Mouse (Mus musculus): ENCODE data around the gene Ldhc. TPM values are rescaled to one million over a fixed set of nuclear protein-coding genes. Genes with fewer than 3 reads are reported as not detected.

Ldhc gene
- polyA plus RNA-seq, 1 experiment from 2014 or later: 0.19 TPM

DNA sequence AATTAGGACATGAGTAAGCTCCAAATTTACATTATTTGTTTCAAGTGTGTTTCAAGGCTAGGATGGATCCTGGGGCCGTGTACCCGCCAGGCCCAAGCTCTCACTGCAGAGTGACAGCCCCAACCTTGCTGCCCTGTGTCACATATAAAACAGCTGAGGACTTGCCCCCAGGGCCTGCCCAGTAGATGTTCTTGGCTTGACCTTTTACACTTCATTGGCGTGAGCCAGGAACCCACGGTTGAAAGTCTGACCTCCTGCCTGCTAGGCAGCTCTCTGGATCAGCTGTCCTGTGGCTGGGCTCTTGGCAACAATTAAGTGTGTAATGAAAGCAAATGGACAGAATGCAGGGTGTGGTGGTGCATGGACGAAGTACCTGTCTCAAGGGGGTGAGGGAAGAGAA lies 11.7 kb upstream of the Ldhc start:
- Histone ChIP-seq H3K4me3 (ENCODE audit: low read depth, low read length) (no peak overlapping the region), H3K36me3 (ENCODE audit: control insufficient read depth, insufficient read depth, low read length) (peaks cover 24% of the 10 kb centered on the region), H3K9me3 (ENCODE audit: control insufficient read depth, low read length) (no peaks in the 10 kb centered on the region), H3K27me3 (ENCODE audit: control insufficient read depth, insufficient read depth, low read length) (no peaks in the 10 kb centered on the region), H3K4me2 (ENCODE audit: low read depth, low read length) (no peak overlapping the region), H3K27ac (ENCODE audit: low read depth, low read length) (no peak overlapping the region), H3K4me1 (ENCODE audit: control insufficient read depth, insufficient read depth, low read length) (no peaks in the 10 kb centered on the region; the same call in 1 of the 2 replicates), H3K9ac (replicated peaks; ENCODE audit: low read depth, low read length) (no peak overlapping the region)
- no peak for ATAC-seq (ENCODE audit: low read depth)
- WGBS: 77% methylated on average over 5 of the region's 5 CpGs

DNA sequence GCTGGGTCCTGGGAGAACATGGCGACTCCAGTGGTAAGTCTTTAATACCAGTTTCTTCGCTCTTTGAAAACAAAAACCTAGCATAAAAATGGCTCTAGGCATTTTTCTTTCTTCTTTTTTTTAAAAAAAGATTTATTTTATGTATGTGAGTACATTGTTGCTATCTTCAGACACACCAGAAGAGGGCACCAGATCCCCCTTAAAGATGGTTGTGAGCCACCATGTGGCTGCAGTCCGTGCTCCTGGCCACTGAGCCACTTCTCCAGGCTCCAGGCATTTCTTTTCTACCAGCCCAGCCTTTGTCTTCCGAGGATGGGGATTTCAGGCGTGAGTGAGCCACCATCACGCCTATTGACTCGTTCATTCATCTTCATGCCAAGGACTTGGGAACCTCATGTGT lies 10.0 kb upstream of the Ldhc start:
- H3K4me2 ChIP-seq (ENCODE audit: low read depth, low read length): no peak overlapping the region
- no peak overlapping the region for H3K27ac ChIP-seq (ENCODE audit: low read depth, low read length)
- no peaks in the 10 kb centered on the region for H3K9me3 ChIP-seq (ENCODE audit: control insufficient read depth, low read length)
- no peak overlapping the region for H3K9ac ChIP-seq (replicated peaks; ENCODE audit: low read depth, low read length)
- no peaks in the 10 kb centered on the region; the same call in 1 of the 2 replicates for H3K4me1 ChIP-seq (ENCODE audit: control insufficient read depth, insufficient read depth, low read length)
- H3K27me3 ChIP-seq (ENCODE audit: control insufficient read depth, insufficient read depth, low read length): no peaks in the 10 kb centered on the region
- no peak for ATAC-seq (ENCODE audit: low read depth)
- H3K36me3 ChIP-seq (ENCODE audit: control insufficient read depth, insufficient read depth, low read length): peaks cover 29% of the 10 kb centered on the region
- WGBS: 54% methylated on average over 7 of the region's 7 CpGs
- no peak overlapping the region for H3K4me3 ChIP-seq (ENCODE audit: low read depth, low read length)

DNA sequence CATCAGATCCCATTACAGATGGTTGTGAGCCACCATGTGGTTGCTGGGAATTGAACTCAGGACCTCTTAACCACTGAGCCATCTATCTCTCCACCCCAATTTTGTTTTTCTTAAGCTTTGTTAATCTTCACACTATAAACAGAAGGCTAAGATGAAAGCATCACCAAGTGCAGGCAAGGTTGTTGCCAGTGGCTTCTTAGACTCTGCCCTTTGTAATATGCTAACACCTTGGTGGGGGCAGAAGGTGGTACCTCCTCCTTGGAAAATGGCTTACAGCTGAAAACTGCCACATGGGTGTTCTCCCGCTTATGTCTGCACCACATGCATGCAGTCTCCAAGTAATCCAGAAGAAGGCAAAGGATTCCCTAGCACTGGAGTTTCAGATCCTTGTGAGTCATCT lies 8.3 kb upstream of the Ldhc start:
- H3K27ac ChIP-seq (ENCODE audit: low read depth, low read length): no peak overlapping the region
- peaks cover 29% of the 10 kb centered on the region for H3K36me3 ChIP-seq (ENCODE audit: control insufficient read depth, insufficient read depth, low read length)
- H3K4me3 ChIP-seq (ENCODE audit: low read depth, low read length): no peak overlapping the region
- H3K4me2 ChIP-seq (ENCODE audit: low read depth, low read length): no peak overlapping the region
- H3K9me3 ChIP-seq (ENCODE audit: control insufficient read depth, low read length): no peaks in the 10 kb centered on the region
- H3K4me1 ChIP-seq (ENCODE audit: control insufficient read depth, insufficient read depth, low read length): no peaks in the 10 kb centered on the region
- WGBS: 90% methylated on average over 1 of the region's 1 CpGs
- H3K9ac ChIP-seq (replicated peaks; ENCODE audit: low read depth, low read length): no peak overlapping the region
- no peak for ATAC-seq (ENCODE audit: low read depth)
- no peaks in the 10 kb centered on the region for H3K27me3 ChIP-seq (ENCODE audit: control insufficient read depth, insufficient read depth, low read length)

DNA sequence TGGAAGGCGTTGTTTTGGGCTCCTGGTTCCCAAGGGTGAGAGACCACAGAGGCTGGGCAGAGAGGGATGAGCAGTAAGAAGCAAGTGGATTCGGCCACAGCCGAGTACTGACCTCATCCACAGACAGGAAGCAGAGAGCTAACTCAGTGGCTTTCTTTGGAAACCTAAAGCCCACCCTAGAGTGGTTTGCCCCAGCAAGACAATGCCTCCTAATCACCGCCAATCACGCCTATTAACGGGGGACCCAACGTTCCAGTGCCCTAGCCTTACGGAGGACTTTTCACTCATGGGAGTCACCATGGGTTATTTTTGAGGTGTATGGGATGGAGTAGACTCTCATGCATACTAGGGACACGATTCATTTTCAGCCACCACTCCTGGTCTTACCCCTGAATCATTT lies 7.6 kb upstream of the Ldhc start:
- no peak overlapping the region for H3K27ac ChIP-seq (ENCODE audit: low read depth, low read length)
- no peak for ATAC-seq (ENCODE audit: low read depth)
- 86% methylated on average over 9 of the region's 9 CpGs for WGBS
- no peak overlapping the region for H3K4me2 ChIP-seq (ENCODE audit: low read depth, low read length)
- peaks cover 29% of the 10 kb centered on the region for H3K36me3 ChIP-seq (ENCODE audit: control insufficient read depth, insufficient read depth, low read length)
- no peaks in the 10 kb centered on the region for H3K27me3 ChIP-seq (ENCODE audit: control insufficient read depth, insufficient read depth, low read length)
- H3K4me1 ChIP-seq (ENCODE audit: control insufficient read depth, insufficient read depth, low read length): no peaks in the 10 kb centered on the region
- H3K9ac ChIP-seq (replicated peaks; ENCODE audit: low read depth, low read length): no peak overlapping the region
- no peaks in the 10 kb centered on the region for H3K9me3 ChIP-seq (ENCODE audit: control insufficient read depth, low read length)
- no peak overlapping the region for H3K4me3 ChIP-seq (ENCODE audit: low read depth, low read length)

DNA sequence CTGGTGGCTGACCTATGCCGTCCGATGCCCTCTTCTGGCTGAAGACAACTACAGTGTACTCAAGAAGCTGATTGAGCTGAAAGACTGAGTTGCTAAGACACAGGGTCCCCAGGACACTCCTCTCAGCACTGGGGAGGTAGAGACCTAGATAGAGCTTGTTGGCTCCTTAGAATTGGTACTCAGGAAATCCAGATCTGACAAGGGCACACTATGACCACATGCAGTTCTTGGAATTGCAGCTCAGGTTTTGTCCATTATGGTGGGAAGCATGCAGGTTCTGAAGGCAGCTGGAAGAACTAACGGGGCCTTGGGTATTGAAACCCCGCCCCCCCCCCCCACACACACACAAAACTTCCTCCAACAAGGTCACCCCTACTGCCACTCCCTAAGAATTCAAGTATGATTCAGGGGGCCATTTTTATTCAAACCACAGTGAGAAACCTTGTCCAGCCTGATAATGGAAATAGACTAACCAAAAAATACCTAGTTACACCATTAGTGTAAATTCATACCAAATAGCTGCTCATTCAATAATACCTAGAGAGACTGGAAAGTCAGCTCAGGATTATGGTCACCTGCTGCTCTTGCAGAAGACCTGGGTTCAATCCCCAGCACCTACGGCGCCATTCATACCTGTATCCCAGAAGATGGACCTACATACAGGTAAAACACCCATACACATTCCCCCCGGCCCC lies 5.0 kb upstream of the Ldhc start:
- no peak overlapping the region for H3K4me2 ChIP-seq (ENCODE audit: low read depth, low read length)
- H3K9ac ChIP-seq (replicated peaks; ENCODE audit: low read depth, low read length): no peak overlapping the region
- no peak overlapping the region for H3K27ac ChIP-seq (ENCODE audit: low read depth, low read length)
- H3K36me3 ChIP-seq (ENCODE audit: control insufficient read depth, insufficient read depth, low read length): peaks cover 21% of the 10 kb centered on the region; the same call in 1 of the 2 replicates
- no peaks in the 10 kb centered on the region for H3K9me3 ChIP-seq (ENCODE audit: control insufficient read depth, low read length)
- WGBS: 72% methylated on average over 7 of the region's 7 CpGs
- H3K27me3 ChIP-seq (ENCODE audit: control insufficient read depth, insufficient read depth, low read length): no peaks in the 10 kb centered on the region
- no peak for ATAC-seq (ENCODE audit: low read depth)
- H3K4me3 ChIP-seq (ENCODE audit: low read depth, low read length): no peak overlapping the region
- H3K4me1 ChIP-seq (ENCODE audit: control insufficient read depth, insufficient read depth, low read length): no peaks in the 10 kb centered on the region

DNA sequence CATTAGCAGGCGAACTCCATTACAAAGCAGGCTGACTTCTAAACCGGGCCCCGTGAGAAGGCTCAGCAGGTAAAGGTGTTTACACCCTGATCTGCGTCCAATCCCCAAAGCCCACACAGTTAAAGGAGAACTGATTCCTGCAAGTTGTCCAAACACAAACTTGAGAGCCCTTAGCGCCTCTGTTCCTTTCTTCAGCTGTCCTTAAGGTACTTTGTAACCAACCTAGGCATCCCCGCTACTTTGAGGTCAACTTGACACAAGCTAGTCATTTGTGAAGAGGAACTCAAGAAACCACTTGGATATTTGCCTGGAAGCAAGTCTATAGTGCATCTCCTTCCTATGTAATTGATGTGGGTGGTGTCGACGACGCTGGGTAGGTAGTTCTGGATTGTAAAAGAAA lies 3.6 kb upstream of the Ldhc start:
- Histone ChIP-seq H3K4me2 (ENCODE audit: low read depth, low read length) (no peak overlapping the region), H3K4me1 (ENCODE audit: control insufficient read depth, insufficient read depth, low read length) (no peaks in the 10 kb centered on the region), H3K27me3 (ENCODE audit: control insufficient read depth, insufficient read depth, low read length) (no peaks in the 10 kb centered on the region), H3K4me3 (ENCODE audit: low read depth, low read length) (no peak overlapping the region), H3K36me3 (ENCODE audit: control insufficient read depth, insufficient read depth, low read length) (peaks cover 11% of the 10 kb centered on the region; the same call in 1 of the 2 replicates), H3K27ac (ENCODE audit: low read depth, low read length) (no peak overlapping the region), H3K9ac (replicated peaks; ENCODE audit: low read depth, low read length) (no peak overlapping the region), H3K9me3 (ENCODE audit: control insufficient read depth, low read length) (no peaks in the 10 kb centered on the region)
- no peak for ATAC-seq (ENCODE audit: low read depth)
- 82% methylated on average over 9 of the region's 9 CpGs for WGBS

DNA sequence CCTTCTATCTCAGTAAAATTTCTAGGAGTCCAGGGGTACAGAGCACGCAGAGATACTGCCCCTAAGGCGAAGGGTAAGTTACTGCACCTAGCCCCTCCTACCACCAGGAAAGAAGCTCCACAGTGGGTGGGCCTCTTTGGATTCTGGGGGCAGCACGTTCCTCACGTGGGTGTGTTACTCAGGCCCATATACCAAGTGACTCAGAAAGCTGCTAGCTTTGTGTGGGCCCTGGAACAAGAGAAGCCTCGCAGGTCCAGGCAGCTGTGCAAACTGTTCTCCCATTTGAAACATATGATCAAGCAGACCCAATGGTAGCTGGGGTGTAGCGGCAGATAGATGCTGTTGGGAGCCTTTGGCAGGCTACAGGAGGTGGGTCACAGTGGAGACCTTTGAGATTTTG lies 2.0 kb upstream of the Ldhc start:
- no peaks in the 10 kb centered on the region for H3K27me3 ChIP-seq (ENCODE audit: control insufficient read depth, insufficient read depth, low read length)
- no peak for ATAC-seq (ENCODE audit: low read depth)
- no peaks in the 10 kb centered on the region for H3K9me3 ChIP-seq (ENCODE audit: control insufficient read depth, low read length)
- H3K27ac ChIP-seq (ENCODE audit: low read depth, low read length): no peak overlapping the region
- H3K4me1 ChIP-seq (ENCODE audit: control insufficient read depth, insufficient read depth, low read length): no peaks in the 10 kb centered on the region
- H3K36me3 ChIP-seq (ENCODE audit: control insufficient read depth, insufficient read depth, low read length): 0 out of 2 replicates have a peak, but pooled peaks cover 5% of the 10 kb centered on the region
- no peak overlapping the region for H3K9ac ChIP-seq (replicated peaks; ENCODE audit: low read depth, low read length)
- no peak overlapping the region for H3K4me3 ChIP-seq (ENCODE audit: low read depth, low read length)
- H3K4me2 ChIP-seq (ENCODE audit: low read depth, low read length): no peak overlapping the region
- 61% methylated on average over 6 of the region's 6 CpGs for WGBS

DNA sequence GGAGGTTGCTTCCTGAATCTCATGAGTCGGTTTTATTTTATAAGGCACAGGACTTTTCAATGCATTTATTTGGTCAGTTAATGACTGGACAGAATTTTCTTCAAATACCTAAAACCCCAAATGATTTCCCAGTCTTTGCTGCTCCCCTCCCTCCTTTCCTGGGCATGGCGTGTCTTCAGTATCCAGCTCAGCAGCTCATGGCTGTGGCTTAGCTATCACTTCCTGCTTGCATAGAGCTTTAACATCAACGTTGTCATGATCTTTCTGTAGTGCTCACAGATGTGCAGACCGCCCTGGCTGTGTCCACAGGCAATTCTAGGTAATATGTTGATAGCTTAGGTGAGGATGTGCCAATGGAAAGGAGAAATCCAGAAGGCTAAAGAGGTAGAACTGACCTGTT lies 11.0 kb downstream of the Ldhc start:
- H3K27ac ChIP-seq (ENCODE audit: low read depth, low read length): no peak overlapping the region
- no peak overlapping the region for H3K9ac ChIP-seq (replicated peaks; ENCODE audit: low read depth, low read length)
- H3K36me3 ChIP-seq (ENCODE audit: control insufficient read depth, insufficient read depth, low read length): no peaks in the 10 kb centered on the region
- H3K4me3 ChIP-seq (ENCODE audit: low read depth, low read length): no peak overlapping the region
- no peaks in the 10 kb centered on the region for H3K4me1 ChIP-seq (ENCODE audit: control insufficient read depth, insufficient read depth, low read length)
- 85% methylated on average over 4 of the region's 4 CpGs for WGBS
- H3K27me3 ChIP-seq (ENCODE audit: control insufficient read depth, insufficient read depth, low read length): no peaks in the 10 kb centered on the region
- no peak for ATAC-seq (ENCODE audit: low read depth)
- H3K4me2 ChIP-seq (ENCODE audit: low read depth, low read length): no peak overlapping the region
- H3K9me3 ChIP-seq (ENCODE audit: control insufficient read depth, low read length): no peaks in the 10 kb centered on the region

DNA sequence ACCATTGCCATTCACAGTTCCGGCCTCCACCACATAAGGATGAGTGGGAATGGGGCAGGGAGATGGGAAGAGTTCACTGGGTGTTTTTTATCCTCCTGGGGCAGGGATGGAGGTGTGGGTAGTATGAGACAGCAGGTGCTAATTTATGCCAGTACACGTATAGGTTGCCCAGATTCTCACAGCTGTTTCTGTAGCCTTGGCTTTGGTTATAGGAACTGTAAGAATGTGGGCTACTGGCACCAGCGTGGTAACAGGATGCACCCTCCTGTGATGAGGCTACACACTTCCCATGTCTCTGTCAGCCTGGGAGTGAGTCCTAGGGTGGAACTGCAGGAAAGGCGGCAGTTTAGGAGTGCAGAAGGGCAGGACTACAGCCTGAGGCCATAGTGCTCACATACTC lies 15.8 kb downstream of the Ldhc start:
- Histone ChIP-seq H3K27ac (ENCODE audit: low read depth, low read length) (no peak overlapping the region), H3K4me2 (ENCODE audit: low read depth, low read length) (no peak overlapping the region), H3K9ac (replicated peaks; ENCODE audit: low read depth, low read length) (no peak overlapping the region), H3K4me1 (ENCODE audit: control insufficient read depth, insufficient read depth, low read length) (no peaks in the 10 kb centered on the region), H3K4me3 (ENCODE audit: low read depth, low read length) (no peak overlapping the region), H3K36me3 (ENCODE audit: control insufficient read depth, insufficient read depth, low read length) (no peaks in the 10 kb centered on the region), H3K9me3 (ENCODE audit: control insufficient read depth, low read length) (no peaks in the 10 kb centered on the region), H3K27me3 (ENCODE audit: control insufficient read depth, insufficient read depth, low read length) (no peaks in the 10 kb centered on the region)
- 67% methylated on average over 4 of the region's 4 CpGs for WGBS
- no peak for ATAC-seq (ENCODE audit: low read depth)
